Mouse (Mus musculus) right cerebral cortex, postnatal 36 days (tissue): ENCODE data around the gene Hoxa9.

Experiments
- DNase-seq, 2 experiments: peaks; one replicate each; pipeline ENCODE4 v3.0.0; 2022; ENCODE audit warnings: low spot score in 2 of 2, mixed read lengths in 1 of 2

Hoxa9 gene

DNA sequence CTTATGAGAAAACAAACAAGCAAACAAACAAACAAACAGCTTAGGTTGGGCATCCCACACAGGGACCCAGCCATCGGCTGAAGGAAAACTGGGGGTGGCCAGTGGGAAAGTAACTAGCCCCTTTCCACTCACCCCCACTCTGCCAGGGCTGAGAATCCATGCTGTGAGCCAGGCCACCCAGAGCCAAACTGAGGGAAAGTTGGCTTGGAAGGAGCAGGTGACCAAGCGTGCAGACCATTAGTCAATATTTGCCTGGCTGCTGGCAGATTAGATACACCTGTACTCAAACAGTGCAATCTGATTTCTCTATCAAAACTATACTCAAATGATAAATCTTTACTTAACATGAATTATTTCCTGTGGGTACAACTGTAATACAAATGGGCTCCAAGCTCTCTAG is 48.9 kb downstream of the Hoxa9 start:
- DNase-seq: no peak

DNA sequence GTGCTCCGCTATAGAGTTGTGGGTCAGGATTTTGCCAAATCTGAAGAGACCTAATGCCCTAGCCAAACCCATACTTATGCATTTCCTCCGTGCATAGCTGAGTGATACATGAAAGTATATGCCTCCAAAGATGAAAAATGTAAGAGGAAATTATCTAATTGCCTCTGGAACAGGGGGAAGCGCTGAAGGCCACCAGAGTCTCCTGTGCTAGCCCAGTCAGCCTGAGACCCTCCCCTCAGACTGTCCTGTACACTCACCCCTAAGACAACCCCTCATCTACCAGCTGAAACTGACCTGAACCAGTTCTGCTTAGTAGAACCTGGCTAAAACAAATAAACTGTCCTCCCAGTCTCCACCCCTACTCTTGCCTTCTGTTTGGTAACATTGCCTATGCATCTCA is 50.2 kb downstream of the Hoxa9 start:
- no peak for DNase-seq

DNA sequence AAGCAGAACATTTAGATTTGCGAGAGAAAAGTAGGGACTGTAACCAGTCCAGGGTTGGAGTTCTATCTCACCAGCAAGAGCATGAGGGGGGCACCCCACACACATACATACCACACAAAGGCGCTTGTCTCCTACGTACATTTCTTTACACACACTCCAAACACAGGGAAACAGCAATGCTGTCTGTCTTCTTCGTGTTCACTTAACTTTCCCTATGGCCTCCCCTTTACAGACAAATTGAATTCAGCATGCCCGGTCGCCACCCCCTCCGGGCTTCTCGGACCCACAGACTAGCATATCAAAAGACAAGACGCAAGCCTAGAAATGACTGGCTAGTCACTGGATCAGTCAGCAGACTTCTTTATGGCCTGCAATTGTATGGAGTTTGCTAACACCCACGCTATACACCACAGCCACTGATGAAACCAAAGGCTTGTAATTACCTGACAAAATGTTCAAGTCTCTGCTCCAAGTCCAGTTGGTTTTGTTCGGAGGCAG is 50.6 kb downstream of the Hoxa9 start:
- no peak for DNase-seq

DNA sequence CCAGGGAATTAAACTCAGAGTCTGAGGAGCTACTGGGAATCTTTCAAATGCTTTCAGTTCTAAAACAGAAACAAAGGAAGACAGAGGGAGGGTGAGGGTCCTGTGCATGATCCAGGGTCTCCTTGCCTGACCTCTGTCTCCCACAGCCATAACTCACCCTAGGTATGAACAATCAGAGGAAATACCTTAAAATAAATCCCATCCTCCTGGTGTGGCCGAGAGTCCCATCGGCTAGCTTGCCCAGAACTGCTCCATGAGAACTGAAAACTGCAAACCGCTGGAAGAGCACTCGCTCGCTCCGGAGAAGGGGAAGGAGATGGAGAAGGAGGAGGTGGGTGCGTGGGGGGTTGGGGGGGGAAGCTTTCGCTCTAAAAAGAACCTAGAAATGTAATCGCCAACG is 51.2 kb downstream of the Hoxa9 start:
- no peak for DNase-seq

DNA sequence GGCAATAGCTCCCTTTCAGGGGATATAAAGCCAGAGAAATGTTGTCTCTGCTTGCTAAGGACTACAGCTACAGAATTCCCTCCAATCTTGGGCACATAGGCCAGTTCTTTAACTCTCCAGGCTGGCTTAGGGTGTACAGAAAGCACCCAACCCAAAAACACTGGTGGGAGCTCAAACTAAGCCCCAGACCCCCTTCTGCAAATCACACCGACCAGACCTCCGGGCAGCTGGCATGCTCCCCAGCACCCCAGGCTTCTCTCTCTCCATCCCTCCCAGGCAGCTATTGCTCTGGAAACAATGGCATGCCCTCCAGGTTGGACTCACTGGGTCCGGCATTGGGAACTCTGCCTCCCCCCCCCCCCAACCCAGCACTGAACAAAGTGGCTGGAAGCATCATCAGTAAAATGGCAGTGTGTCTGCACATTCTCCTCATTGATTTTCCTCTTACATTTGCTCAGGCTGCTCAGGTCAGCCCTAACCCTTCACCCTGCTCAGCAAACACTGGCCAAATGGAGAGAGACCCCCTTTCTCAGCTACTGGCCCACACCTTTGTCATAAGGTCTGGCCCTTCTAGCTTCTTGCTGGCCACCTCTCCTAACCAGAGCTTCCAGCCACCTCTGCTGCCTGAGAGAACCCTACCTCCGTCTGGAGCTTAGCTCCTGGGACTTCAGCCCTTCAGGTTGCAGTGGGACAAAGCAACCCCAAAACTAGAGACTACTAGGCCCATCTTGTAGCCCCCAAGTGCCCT is 51.8 kb downstream of the Hoxa9 start:
- DNase-seq: no peak

DNA sequence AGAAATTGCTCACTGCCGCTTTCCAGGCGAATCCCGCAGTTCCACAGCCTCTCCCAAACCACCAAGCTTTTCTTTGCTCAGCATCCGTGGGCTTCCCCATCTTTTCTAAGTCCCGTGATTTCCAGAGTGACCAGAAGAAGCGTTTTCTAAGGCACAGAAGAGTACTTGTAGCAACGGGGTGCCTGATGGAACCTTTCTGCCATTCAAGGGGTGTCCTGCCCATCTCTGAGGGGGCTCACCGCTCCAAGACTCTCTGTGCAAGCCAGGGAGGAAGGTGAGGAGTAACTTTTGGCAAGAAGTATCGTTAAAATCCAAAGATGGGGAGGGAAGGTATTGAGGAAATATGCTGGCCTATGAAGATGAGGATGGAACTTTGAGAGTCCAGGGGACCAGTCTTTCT is 53.1 kb downstream of the Hoxa9 start:
- DNase-seq: no peak

DNA sequence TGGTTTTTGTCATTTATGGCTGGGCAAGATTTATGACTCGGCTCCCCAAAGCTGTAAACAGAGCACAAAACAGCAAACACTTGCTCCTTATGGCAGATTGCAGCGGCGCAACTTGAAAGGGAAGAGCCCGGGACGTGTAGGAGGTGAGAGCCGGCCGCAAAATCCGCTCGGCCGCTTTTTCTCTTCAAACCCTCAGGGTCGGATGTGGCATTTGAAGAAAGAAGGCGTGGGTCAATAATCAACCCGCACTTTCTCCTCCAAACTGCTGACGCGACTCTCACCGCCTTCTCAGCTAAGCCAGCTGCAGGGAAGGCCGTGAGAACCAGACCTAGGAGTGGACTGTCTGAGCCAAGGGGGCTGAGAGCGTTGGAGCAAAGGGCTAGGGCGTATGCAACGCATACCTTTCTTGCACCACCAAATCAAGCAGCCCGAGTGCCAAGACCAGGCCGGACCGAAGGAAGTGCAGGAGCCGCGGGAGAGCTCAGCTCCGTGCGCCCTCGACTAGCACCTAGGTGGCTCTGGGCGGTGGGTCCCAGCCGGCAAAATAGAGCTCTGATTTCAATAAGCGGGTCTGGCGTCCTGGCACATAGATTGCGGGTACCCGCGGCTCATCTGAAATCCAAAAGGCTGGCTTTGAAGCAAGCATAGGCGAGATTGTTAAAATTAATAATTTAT is 53.7 kb downstream of the Hoxa9 start, which contains the start of gene 5730596B20Rik:
Gene 5730596B20Rik, plus strand, starts transcription at position 438 of the 675 bp plus-strand sequence.
- no peak for DNase-seq

DNA sequence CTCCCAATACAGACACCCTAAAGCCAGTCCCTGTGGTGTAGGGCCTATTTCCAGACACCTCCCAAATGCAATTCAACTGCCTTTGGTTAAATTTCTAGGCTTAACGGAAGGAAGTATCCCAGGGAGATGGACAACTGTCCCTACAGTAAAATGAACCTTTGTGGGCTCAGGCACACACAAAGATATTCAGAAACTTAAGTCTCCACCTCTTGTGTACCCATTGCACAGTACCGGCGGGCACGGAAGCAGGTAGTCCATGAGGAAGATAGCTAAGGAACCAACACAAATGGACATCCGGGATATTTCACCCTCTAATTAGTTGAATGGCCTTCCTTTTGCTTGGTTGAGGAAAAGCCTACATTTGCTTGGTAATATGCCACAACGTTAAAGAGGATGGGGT is 54.5 kb downstream of the Hoxa9 start:
- DNase-seq: no peak

DNA sequence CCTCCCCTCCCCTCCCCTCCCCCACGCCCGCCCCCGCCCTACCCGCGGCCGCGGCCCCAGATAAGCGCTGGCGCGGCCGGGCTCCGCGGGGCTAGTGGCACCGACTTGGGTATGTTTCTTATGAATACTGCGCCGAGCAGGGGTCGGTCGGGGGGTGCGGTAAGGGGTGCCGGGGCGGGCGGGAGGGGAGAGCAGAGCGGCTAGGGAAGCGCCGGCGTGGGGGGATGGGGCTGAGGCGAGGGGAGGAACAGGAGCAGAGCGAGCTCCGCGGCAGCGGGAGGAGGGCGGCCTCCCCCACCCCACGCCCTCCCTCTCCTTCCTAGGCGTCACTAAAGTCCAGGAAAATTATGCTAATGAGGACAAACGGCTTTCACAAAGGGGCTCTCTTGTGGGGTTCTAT is 55.0 kb downstream of the Hoxa9 start:
- DNase-seq: no peak

DNA sequence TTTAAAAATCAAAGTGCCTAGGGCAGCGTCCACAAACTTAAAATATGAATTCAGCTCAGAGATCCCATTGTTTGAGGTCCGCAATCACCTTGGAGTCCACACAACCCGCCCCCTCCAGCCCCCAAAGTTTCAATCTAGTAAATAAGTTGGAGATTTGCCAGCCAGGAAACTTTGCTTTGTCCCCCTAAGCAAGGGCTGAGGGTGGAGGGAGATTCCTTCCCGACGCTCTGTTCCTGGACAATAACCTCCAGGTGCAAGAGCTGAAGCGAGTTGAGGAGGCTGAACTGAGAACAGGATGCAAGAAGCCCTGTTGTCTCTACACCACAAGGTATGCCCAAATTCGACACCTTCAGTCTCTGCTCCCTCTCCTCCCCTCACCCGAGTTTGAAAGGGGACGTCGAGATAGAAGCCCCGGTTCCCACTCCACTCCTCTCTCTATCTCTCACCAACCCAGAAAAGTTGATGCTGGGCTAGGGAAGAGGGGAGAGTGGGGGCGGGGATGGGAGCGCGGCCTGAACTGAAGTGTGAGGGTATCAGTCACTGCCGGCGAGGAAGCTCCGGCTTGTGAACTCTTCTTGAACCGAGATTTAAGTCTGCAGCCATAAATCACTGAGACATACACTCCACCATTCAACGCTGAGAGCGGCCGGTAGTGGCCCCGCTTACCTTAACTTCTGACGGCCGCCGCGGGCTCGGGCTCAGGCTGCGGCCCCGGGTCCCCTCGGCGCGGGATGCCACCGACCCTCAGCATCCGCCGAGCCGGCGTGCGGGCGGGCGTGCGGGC is 55.7 kb downstream of the Hoxa9 start:
- DNase-seq: no peak

DNA sequence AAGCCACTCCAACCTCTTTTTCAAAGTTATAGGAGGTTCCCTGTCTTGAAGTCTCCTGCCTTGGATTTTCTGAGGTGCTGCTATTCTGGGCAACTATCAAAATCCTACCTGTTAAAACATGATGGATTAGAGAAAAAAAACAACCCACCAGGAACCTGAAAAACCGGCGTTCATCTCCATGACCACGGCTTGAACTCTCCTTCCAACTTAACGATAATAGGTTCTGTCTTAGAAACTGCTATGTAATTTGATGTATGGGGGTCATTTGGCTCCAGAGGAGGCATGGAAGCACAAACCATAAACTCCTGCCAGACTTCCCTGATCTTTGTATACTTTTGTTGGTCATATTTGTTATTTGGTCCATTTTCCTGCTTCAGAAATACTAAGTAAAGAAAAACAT is 57.2 kb downstream of the Hoxa9 start:
- DNase-seq: no peak
